Mouse (Mus musculus): Measurements from ENCODE around the gene Isg20l2.

DNA sequence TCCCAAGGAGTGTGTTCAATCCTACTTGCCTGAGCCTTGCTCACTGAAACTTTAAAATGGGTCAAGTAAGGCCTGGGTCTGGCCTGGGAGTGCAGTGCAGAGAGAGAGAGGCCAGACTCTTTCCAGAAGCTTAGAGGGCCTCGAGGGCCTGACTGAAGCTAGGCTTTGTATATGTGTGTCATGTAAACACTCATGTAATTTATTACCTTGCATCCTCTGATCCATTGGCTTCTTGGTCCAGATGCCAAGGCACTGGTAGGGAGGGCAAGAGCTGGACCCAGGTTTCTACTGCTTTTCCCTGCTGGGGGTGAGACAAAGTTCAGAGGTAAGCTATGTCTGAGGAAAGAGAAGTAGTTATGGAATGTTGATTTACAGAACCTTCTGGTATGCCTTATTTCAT lies 22.2 kb upstream of the Isg20l2 start:
- TF ChIP-seq CTCF (IDR thresholded peaks at IDR 0.05; ENCODE audit: low read depth, low read length): no peak
- no peak for TF ChIP-seq POLR2A (IDR thresholded peaks at IDR 0.05; ENCODE audit: borderline replicate concordance, low read depth, low read length)

Measured in bone marrow macrophage, adult 2 months (primary cell).